Mouse (Mus musculus): Measurements from ENCODE around the gene Hnf1a. TPM values are rescaled to one million over a fixed set of nuclear protein-coding genes. Genes with fewer than 3 reads are reported as not detected.

Hnf1a gene
- polyA plus RNA-seq, 1 experiment from 2014 or later, result not detected

GRCm38 (mm10) chr5:114958069-114958468 is 12.8 kb downstream of the Hnf1a start:
- 83% methylated on average over 5 of the region's 5 CpGs for WGBS
- no peak for DNase-seq (ENCODE audit: low spot score)
- no peak overlapping the region for H3K4me3 ChIP-seq (ENCODE audit: low read depth, low read length)
- no peaks in the 10 kb centered on the region for H3K27me3 ChIP-seq (replicated peaks; ENCODE audit: control insufficient read depth, insufficient read depth, low read length)
- ATAC-seq, result no peak
- H3K36me3 ChIP-seq (ENCODE audit: control insufficient read depth, insufficient read depth, low read length), result no peaks in the 10 kb centered on the region
- H3K4me2 ChIP-seq (ENCODE audit: low read length), result no peak overlapping the region
- no peak overlapping the region for H3K9ac ChIP-seq (ENCODE audit: low read length)
- H3K27ac ChIP-seq (ENCODE audit: low read depth, low read length), result no peak overlapping the region
- H3K4me1 ChIP-seq (ENCODE audit: control insufficient read depth, insufficient read depth, low read length), result no peaks in the 10 kb centered on the region
- no peaks in the 10 kb centered on the region for H3K9me3 ChIP-seq (replicated peaks; ENCODE audit: control insufficient read depth, low read length)

- Histone ChIP-seq H3K9ac (ENCODE audit: low read length) (no peak overlapping the region), H3K27me3 (replicated peaks; ENCODE audit: control insufficient read depth, insufficient read depth, low read length) (no peaks in the 10 kb centered on the region), H3K27ac (ENCODE audit: low read depth, low read length) (no peak overlapping the region), H3K4me3 (ENCODE audit: low read depth, low read length) (no peak overlapping the region), H3K4me2 (ENCODE audit: low read length) (no peak overlapping the region), H3K9me3 (replicated peaks; ENCODE audit: control insufficient read depth, low read length) (no peaks in the 10 kb centered on the region), H3K36me3 (ENCODE audit: control insufficient read depth, insufficient read depth, low read length) (peaks cover 19% of the 10 kb centered on the region), H3K4me1 (ENCODE audit: control insufficient read depth, insufficient read depth, low read length) (no peaks in the 10 kb centered on the region)
- ATAC-seq (no peak), DNase-seq (ENCODE audit: low spot score) (no peak)
- WGBS, result 87% methylated on average over 14 of the region's 14 CpGs
Observed at GRCm38 (mm10) chr5:114953326-114953725, 17.6 kb downstream of the Hnf1a start.

- no peak overlapping the region for H3K4me3 ChIP-seq (ENCODE audit: low read depth, low read length)
- no peak overlapping the region for H3K4me2 ChIP-seq (ENCODE audit: low read length)
- no peak for DNase-seq (ENCODE audit: low spot score)
- no peak for ATAC-seq
- peaks cover 38% of the 10 kb centered on the region for H3K36me3 ChIP-seq (ENCODE audit: control insufficient read depth, insufficient read depth, low read length)
- H3K27me3 ChIP-seq (replicated peaks; ENCODE audit: control insufficient read depth, insufficient read depth, low read length), result no peaks in the 10 kb centered on the region
- no peak overlapping the region for H3K27ac ChIP-seq (ENCODE audit: low read depth, low read length)
- no peaks in the 10 kb centered on the region for H3K9me3 ChIP-seq (replicated peaks; ENCODE audit: control insufficient read depth, low read length)
- WGBS, result 84% methylated on average over 21 of the region's 21 CpGs
- no peaks in the 10 kb centered on the region for H3K4me1 ChIP-seq (ENCODE audit: control insufficient read depth, insufficient read depth, low read length)
- no peak overlapping the region for H3K9ac ChIP-seq (ENCODE audit: low read length)
Observed at GRCm38 (mm10) chr5:114951279-114951880, 19.5 kb downstream of the Hnf1a start.

- no peak for DNase-seq (ENCODE audit: low spot score)
- 59% methylated on average over 12 of the region's 12 CpGs for WGBS
- Histone ChIP-seq H3K36me3 (ENCODE audit: control insufficient read depth, insufficient read depth, low read length) (peaks cover 46% of the 10 kb centered on the region), H3K4me3 (ENCODE audit: low read depth, low read length) (no peak overlapping the region), H3K4me1 (ENCODE audit: control insufficient read depth, insufficient read depth, low read length) (no peaks in the 10 kb centered on the region), H3K4me2 (ENCODE audit: low read length) (no peak overlapping the region), H3K9me3 (replicated peaks; ENCODE audit: control insufficient read depth, low read length) (no peaks in the 10 kb centered on the region), H3K27me3 (replicated peaks; ENCODE audit: control insufficient read depth, insufficient read depth, low read length) (no peaks in the 10 kb centered on the region), H3K27ac (ENCODE audit: low read depth, low read length) (no peak overlapping the region), H3K9ac (ENCODE audit: low read length) (no peak overlapping the region)
- no peak for ATAC-seq
Observed at GRCm38 (mm10) chr5:114950669-114951068, 20.2 kb downstream of the Hnf1a start.

- no peak for DNase-seq (ENCODE audit: low spot score)
- H3K9ac ChIP-seq (ENCODE audit: low read length), result no peak overlapping the region
- no peak overlapping the region for H3K4me2 ChIP-seq (ENCODE audit: low read length)
- peaks cover 47% of the 10 kb centered on the region for H3K36me3 ChIP-seq (ENCODE audit: control insufficient read depth, insufficient read depth, low read length)
- no peak overlapping the region for H3K27ac ChIP-seq (ENCODE audit: low read depth, low read length)
- H3K27me3 ChIP-seq (replicated peaks; ENCODE audit: control insufficient read depth, insufficient read depth, low read length), result no peaks in the 10 kb centered on the region
- no peaks in the 10 kb centered on the region for H3K4me1 ChIP-seq (ENCODE audit: control insufficient read depth, insufficient read depth, low read length)
- no peaks in the 10 kb centered on the region for H3K9me3 ChIP-seq (replicated peaks; ENCODE audit: control insufficient read depth, low read length)
- no peak overlapping the region for H3K4me3 ChIP-seq (ENCODE audit: low read depth, low read length)
- 86% methylated on average over 9 of the region's 9 CpGs for WGBS
- ATAC-seq, result no peak
Observed at GRCm38 (mm10) chr5:114949812-114950211, 21.1 kb downstream of the Hnf1a start.

- no peaks in the 10 kb centered on the region for H3K4me1 ChIP-seq (ENCODE audit: control insufficient read depth, insufficient read depth, low read length)
- WGBS, result 68% methylated on average over 5 of the region's 5 CpGs
- no peak for ATAC-seq
- H3K4me2 ChIP-seq (ENCODE audit: low read length), result no peak overlapping the region
- H3K4me3 ChIP-seq (ENCODE audit: low read depth, low read length), result no peak overlapping the region
- DNase-seq (ENCODE audit: low spot score), result no peak
- H3K9me3 ChIP-seq (replicated peaks; ENCODE audit: control insufficient read depth, low read length), result no peaks in the 10 kb centered on the region
- peaks cover 47% of the 10 kb centered on the region for H3K36me3 ChIP-seq (ENCODE audit: control insufficient read depth, insufficient read depth, low read length)
- H3K27me3 ChIP-seq (replicated peaks; ENCODE audit: control insufficient read depth, insufficient read depth, low read length), result no peaks in the 10 kb centered on the region
- 0 out of 2 replicates have a peak overlapping the region, but pooled peaks have one; percentile 5 for H3K9ac ChIP-seq (ENCODE audit: low read length)
- H3K27ac ChIP-seq (ENCODE audit: low read depth, low read length), result no peak overlapping the region
Observed at GRCm38 (mm10) chr5:114949316-114949715, 21.6 kb downstream of the Hnf1a start.

GRCm38 (mm10) chr5:114948891-114949290 is 22.0 kb downstream of the Hnf1a start:
- no peaks in the 10 kb centered on the region for H3K4me1 ChIP-seq (ENCODE audit: control insufficient read depth, insufficient read depth, low read length)
- H3K27me3 ChIP-seq (replicated peaks; ENCODE audit: control insufficient read depth, insufficient read depth, low read length), result no peaks in the 10 kb centered on the region
- no peak overlapping the region for H3K27ac ChIP-seq (ENCODE audit: low read depth, low read length)
- no peak overlapping the region for H3K4me3 ChIP-seq (ENCODE audit: low read depth, low read length)
- H3K9me3 ChIP-seq (replicated peaks; ENCODE audit: control insufficient read depth, low read length), result no peaks in the 10 kb centered on the region
- H3K9ac ChIP-seq (ENCODE audit: low read length), result 0 out of 2 replicates have a peak overlapping the region, but pooled peaks have one; percentile 5
- H3K4me2 ChIP-seq (ENCODE audit: low read length), result no peak overlapping the region
- H3K36me3 ChIP-seq (ENCODE audit: control insufficient read depth, insufficient read depth, low read length), result peaks cover 47% of the 10 kb centered on the region
- no peak for ATAC-seq
- WGBS, result 58% methylated on average over 6 of the region's 6 CpGs
- DNase-seq (ENCODE audit: low spot score), result peak; percentile 41

GRCm38 (mm10) chr5:114945072-114945471 is 25.8 kb downstream of the Hnf1a start:
- Histone ChIP-seq H3K4me3 (ENCODE audit: low read depth, low read length) (no peak overlapping the region), H3K9me3 (replicated peaks; ENCODE audit: control insufficient read depth, low read length) (no peaks in the 10 kb centered on the region), H3K27me3 (replicated peaks; ENCODE audit: control insufficient read depth, insufficient read depth, low read length) (no peaks in the 10 kb centered on the region), H3K27ac (ENCODE audit: low read depth, low read length) (no peak overlapping the region), H3K9ac (ENCODE audit: low read length) (no peak overlapping the region), H3K36me3 (ENCODE audit: control insufficient read depth, insufficient read depth, low read length) (peaks cover 45% of the 10 kb centered on the region), H3K4me2 (ENCODE audit: low read length) (no peak overlapping the region), H3K4me1 (ENCODE audit: control insufficient read depth, insufficient read depth, low read length) (peaks cover 7% of the 10 kb centered on the region)
- 96% methylated on average over 10 of the region's 10 CpGs for WGBS
- ATAC-seq (no peak), DNase-seq (ENCODE audit: low spot score) (no peak)

GRCm38 (mm10) chr5:114942766-114943130 is 28.1 kb downstream of the Hnf1a start:
- DNase-seq (ENCODE audit: low spot score) (no peak), ATAC-seq (no peak)
- Histone ChIP-seq H3K9ac (ENCODE audit: low read length) (peak overlapping the region; percentile 82), H3K36me3 (ENCODE audit: control insufficient read depth, insufficient read depth, low read length) (peaks cover 22% of the 10 kb centered on the region), H3K4me3 (ENCODE audit: low read depth, low read length) (peak overlapping the region; percentile 66), H3K27me3 (replicated peaks; ENCODE audit: control insufficient read depth, insufficient read depth, low read length) (no peaks in the 10 kb centered on the region), H3K9me3 (replicated peaks; ENCODE audit: control insufficient read depth, low read length) (no peaks in the 10 kb centered on the region), H3K4me1 (ENCODE audit: control insufficient read depth, insufficient read depth, low read length) (peaks cover 7% of the 10 kb centered on the region), H3K27ac (ENCODE audit: low read depth, low read length) (no peak overlapping the region; the same call in 1 of the 2 replicates), H3K4me2 (ENCODE audit: low read length) (peak overlapping the region; percentile 79)
- WGBS, result 34% methylated on average over 4 of the region's 4 CpGs

Measured in forebrain, embryonic 14.5 days (tissue).